ENCODE assay signal across 9 mouse cellular contexts in genomic region chr7:144180885-144181284, GRCm38 (mm10).
A peak's percentile ranks its signal among the peaks of the same experiment; 100 is the strongest.
DNase-seq lines count a peak whose midpoint lies in the region; TF ChIP-seq lines count a peak whose summit lies in the region.
"Had no signal": no experiment of that assay in that cellular context is flagged by ENCODE, and none has a peak within 500 bp of the region (broad histone marks: within the 10 kb centered on the region; RNA-seq: fewer than 3 reads in every experiment).

No protein-coding gene starts in this region.

- peak; percentile 75 for TF ChIP-seq CTCF in gastrocnemius, adult 2 months (IDR thresholded peaks at IDR 0.05)
- TF ChIP-seq CTCF in cerebellum, adult 2 months (IDR thresholded peaks at IDR 0.05; ENCODE audit: borderline replicate concordance, insufficient read depth, low read depth, low read length) = peak; percentile 75

- peak; percentile 45 for DNase-seq in gastrocnemius, adult 2 months
- no peak for DNase-seq in gastrocnemius, adult 8-10 months (ENCODE audit: low spot score in 2 of 2)
- DNase-seq in ES-CJ7 (ENCODE audit: low read depth, low spot score) = peak; percentile 77
- DNase-seq in cerebellum, adult 2 months = peak; percentile 47 to 62
- peak; percentile 61 to 64 for DNase-seq in frontal cortex, postnatal 36 days (ENCODE audit: low spot score in 2 of 2)
- DNase-seq in layer of hippocampus, postnatal 25 days (ENCODE audit: extremely low spot score in 1 of 2, low spot score in 1 of 2) = peak; percentile 52 to 73
- DNase-seq in midbrain, embryonic 10.5 days (ENCODE audit: low spot score) = peak; percentile 65
- peak; percentile 9 to 61 for DNase-seq in spleen, postnatal 10 days (ENCODE audit: low spot score in 2 of 2)

- no peak for TF ChIP-seq POLR2A in cerebellum, adult 2 months (IDR thresholded peaks at IDR 0.05; ENCODE audit: borderline replicate concordance, insufficient read depth, low read length)

- no peaks in the 10 kb centered on the region for H3K9me3 ChIP-seq in midbrain, embryonic 10.5 days (replicated peaks)
- H3K9me3 ChIP-seq: liver, embryonic 15.5 days had no signal

- H3K27ac ChIP-seq in gastrocnemius, adult 2 months = no peak overlapping the region
- H3K27ac ChIP-seq in cerebellum, adult 2 months (ENCODE audit: insufficient read depth, low read length) = no peak overlapping the region
- no peak overlapping the region for H3K27ac ChIP-seq in midbrain, embryonic 10.5 days (replicated peaks)
- H3K27ac ChIP-seq: liver, embryonic 15.5 days had no signal

- H3K27me3 ChIP-seq in cerebellum, adult 2 months (ENCODE audit: control insufficient read depth, insufficient read depth, low read length) = no peaks in the 10 kb centered on the region
- H3K27me3 ChIP-seq in midbrain, embryonic 10.5 days (ENCODE audit: low read depth, poor library complexity, severe bottlenecking) = peaks cover 35% of the 10 kb centered on the region

- H3K4me1 ChIP-seq in cerebellum, adult 2 months (ENCODE audit: control insufficient read depth, insufficient read depth, low read length) = peaks cover 4% of the 10 kb centered on the region; the same call in 1 of the 2 replicates
- H3K4me1 ChIP-seq in midbrain, embryonic 10.5 days = peaks cover 3% of the 10 kb centered on the region
- H3K4me1 ChIP-seq: liver, embryonic 15.5 days had no signal

- 31% methylated on average over 6 of the region's 6 CpGs for WGBS in cerebellum, adult 2 months
- 23% methylated on average over 6 of the region's 6 CpGs for WGBS in midbrain, embryonic 10.5 days

- H3K4me3 ChIP-seq in gastrocnemius, adult 2 months = no peak overlapping the region
- H3K4me3 ChIP-seq in cerebellum, adult 2 months (replicated peaks; ENCODE audit: insufficient read depth, low read depth, low read length) = no peak overlapping the region
- no peak overlapping the region for H3K4me3 ChIP-seq in midbrain, embryonic 10.5 days
- H3K4me3 ChIP-seq: liver, embryonic 15.5 days had no signal

- intact Hi-C loops in gastrocnemius, adult 2 months (cut with DNase I) = no loop called here

- no peaks in the 10 kb centered on the region for H3K36me3 ChIP-seq in midbrain, embryonic 10.5 days
- H3K36me3 ChIP-seq: liver, embryonic 15.5 days had no signal

Comparison
In these comparisons a context has a peak if more than half of its experiments do, and no peak if none do; other contexts are left out.
1. DNase-seq: peak in gastrocnemius, adult 2 months (single experiment), ES-CJ7 (single experiment), cerebellum, adult 2 months (2 of 2), frontal cortex, postnatal 36 days (2 of 2), layer of hippocampus, postnatal 25 days (2 of 2), midbrain, embryonic 10.5 days (single experiment) and spleen, postnatal 10 days (2 of 2); none in gastrocnemius, adult 8-10 months (0 of 2).